Mouse (Mus musculus) erythroid progenitor cell, adult 5-6 weeks (primary cell): ENCODE measurements around the gene Gm21964. TPM values are rescaled to one million over a fixed set of nuclear protein-coding genes. Genes with fewer than 3 reads are reported as not detected.

Experiments
- ATAC-seq: replicated peaks from 2 replicates; pipeline ENCODE4 v1.8.0; 2016; ENCODE audit warnings: moderate number of reproducible peaks, mild to moderate bottlenecking, moderate TSS enrichment, inconsistent platforms; ENCODE audit not compliant: poor library complexity, low FRiP score, severe bottlenecking
- total RNA-seq, 2 experiments: library from RNA; stranded (forward) in 1 of 2; stranded (reverse) in 1 of 2; fragments of 150-400 nt in 1 of 2; fragments of 186-747, 209-891 nt in 1 of 2; gene quantifications; 2 replicates each; pipeline versions ENCODE4 v1.2.3 to v1.2.4; 2015 to 2017; ENCODE audit warnings: low replicate concordance in 2 of 2

The Gm21964 gene
- not detected in 2 replicates for total RNA-seq (2015; ENCODE audit: low replicate concordance)
- total RNA-seq (2017; ENCODE audit: low replicate concordance): not detected in 2 replicates

DNA sequence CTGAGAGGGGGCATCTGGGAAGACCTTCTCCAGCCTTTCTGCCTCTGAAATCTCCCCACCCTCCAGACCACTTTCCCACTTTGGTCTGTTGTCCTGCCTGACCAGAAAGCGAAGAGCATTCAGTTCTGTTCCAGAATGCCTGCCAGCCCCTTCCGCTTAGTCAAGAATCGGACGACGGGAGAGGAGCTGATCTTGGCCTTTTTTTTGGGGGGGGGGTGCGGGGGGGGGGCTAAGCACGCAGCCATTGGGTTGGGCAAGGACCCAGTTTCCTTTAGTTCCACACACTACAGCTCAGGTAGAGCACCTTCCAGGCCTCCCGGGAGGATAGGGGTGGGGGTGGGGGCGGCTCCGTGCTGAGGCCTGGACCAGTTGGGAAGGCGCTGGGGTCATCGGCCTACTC, at the start of gene Gm21964:
TSS of gene Gm21964 (plus strand) at position 301 of the 400 bp plus-strand sequence.
- no peak for ATAC-seq

- ATAC-seq: no peak
Observed at GRCm38 (mm10) chr8:110051208-110051607, 49.8 kb upstream of the Gm21964 start.

DNA sequence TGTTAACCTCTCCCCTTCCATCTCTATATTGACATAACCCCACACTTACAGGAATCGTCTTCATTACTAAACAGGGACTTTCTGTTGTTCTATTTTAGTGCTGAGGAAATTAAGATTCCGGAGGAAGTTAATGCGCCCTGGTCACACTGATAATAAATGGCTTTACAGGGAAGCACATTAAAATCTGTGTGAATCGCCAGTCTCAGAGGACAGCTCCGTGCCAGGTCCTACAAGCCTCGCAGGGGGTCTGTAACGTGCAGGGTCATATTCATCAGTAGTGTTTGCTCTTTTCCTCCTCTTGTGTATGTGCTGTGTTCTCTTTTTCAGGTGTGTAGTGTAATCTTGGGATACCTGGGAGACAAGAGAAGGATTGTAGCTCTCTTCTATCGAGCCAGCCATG, 42.8 kb upstream of the Gm21964 start:
- ATAC-seq: no peak

GRCm38 (mm10) chr8:110064161-110064560, 36.8 kb upstream of the Gm21964 start:
- no peak for ATAC-seq

GRCm38 (mm10) chr8:110064606-110065365, 36.2 kb upstream of the Gm21964 start:
- ATAC-seq: no peak

DNA sequence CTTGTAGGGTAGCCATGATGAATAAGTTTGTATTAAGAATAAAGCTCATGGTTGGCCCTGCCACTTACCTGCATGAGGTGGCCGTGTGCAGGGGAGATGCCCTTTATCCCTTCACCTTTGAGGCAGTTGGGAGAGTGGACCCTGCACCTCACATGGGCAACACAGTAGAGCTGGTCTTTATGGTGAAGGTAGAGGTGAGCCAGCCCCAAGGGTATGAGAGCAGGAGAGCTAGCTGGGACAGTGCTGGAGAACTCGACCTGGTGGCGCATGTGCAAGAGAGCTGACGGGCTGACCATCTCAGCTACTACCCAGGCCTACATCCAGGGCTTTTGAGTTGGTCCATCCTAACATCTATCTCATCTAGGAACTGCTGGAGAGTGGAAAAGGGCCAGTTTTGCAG, 35.3 kb upstream of the Gm21964 start:
- ATAC-seq: no peak

DNA sequence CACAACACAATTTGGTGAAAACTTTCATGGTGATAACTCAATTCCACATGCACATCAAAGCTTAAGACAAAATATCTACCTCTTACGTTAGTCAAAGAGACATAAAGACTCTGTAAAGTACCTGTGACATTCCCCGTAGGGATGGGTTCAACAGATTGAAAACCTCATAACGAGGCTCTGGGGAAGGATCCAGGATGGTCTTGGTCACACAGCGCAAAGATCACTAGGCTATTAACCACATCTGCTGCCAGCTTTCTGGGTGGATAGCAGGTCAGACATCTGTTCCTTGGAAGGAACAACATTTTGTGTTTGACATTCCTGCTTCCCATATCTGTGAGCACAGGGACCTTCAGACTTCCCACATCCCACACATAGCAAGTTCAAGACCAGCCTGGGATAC, 31.3 kb upstream of the Gm21964 start:
- ATAC-seq: no peak

DNA sequence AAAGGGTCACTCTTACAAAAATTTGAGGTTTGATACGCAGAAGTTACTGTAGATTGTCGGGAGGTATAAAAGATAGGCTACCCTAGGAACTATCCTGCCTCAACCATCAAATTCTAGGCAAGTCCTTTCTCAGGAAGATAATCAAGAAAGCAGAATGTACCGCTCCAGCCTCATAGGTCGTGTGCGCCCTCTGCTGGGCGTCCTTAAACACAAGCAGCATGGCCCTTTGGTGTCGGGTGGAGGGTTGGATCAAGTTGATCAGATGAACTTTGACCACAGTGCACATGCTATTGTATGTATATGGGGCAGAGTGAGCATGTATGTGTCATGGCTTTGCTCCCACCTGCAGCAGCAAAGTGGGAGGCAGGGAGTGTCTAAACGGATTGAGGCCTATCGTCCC, 29.4 kb upstream of the Gm21964 start:
- 0 out of 2 replicates have a peak, but pooled peaks have one; percentile 46 for ATAC-seq

DNA sequence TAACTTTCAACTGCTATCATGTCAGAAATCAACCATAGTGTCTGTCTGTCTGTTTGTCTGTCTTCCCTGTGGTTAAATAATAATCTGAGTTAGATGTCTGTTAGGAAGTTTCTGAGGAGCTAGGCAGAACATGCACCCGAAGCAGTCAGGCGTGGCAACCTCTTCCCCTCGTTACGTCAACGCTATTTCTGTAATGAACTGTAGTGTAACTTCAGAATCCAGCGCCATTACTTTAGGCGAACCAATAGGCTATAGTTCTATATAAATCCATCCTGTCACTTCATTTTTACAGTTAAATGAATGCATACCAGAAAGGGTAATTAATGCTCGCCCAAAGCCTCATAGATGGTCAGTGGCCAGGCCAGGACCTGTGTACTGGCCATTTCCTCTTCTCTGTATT, 26.5 kb upstream of the Gm21964 start:
- ATAC-seq: no peak

GRCm38 (mm10) chr8:110079282-110080221, 21.5 kb upstream of the Gm21964 start, which contains the start of gene Zfp612:
Gene Zfp612, plus strand, starts transcription at chr8:110079746.
- no peak for ATAC-seq

DNA sequence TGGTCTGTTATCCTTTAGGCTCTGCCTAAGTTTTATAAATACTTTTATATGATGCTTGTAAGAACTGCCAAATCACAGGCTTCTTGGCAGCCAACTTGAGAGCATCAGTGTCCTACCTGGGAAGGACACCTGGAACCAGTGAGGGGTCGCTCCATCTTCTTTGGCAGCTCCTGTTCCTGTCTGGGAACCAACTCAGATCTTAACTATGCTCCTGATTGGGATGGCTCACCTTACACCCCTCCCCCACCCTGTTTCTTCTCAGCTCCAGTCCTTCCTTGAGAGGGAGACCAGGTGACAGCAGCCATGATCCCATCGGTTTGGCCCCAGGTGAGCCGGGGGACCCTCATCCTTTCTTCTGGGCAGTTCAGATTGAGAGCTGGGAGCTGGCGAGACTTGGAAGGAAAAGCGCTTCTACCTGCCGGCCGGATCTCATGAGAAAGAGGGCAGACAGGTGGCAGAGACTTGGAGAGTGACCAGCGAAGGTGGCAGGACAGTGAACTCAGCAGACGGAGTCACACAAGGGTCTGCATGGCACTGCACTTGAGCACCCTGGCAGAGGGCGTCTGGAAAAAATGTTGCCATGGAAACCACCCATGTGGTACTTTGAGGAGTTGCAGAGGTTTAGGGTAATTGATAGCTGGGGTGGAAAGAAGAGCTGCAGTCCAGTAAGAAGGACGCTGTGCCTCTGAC, 18.4 kb upstream of the Gm21964 start:
- no peak for ATAC-seq

DNA sequence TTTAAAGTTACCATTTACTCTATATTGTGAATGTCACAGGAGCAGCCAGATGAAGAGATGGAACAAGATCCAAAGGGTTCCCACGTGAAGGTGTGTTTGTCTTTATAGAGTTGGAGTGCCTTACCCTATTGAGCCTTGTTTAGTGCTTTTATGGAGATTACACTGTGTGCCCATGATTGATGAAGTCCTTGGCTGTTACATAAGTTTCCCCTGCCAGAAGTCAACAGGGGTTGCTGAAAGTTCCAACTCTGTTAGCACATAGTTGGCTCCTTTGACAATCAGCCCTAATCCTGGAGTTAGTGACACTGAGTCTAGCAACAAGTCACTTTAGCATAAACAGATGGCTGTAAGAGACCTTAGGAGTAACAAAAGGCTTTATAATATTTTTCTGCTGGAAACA, 9.1 kb upstream of the Gm21964 start:
- ATAC-seq: no peak

DNA sequence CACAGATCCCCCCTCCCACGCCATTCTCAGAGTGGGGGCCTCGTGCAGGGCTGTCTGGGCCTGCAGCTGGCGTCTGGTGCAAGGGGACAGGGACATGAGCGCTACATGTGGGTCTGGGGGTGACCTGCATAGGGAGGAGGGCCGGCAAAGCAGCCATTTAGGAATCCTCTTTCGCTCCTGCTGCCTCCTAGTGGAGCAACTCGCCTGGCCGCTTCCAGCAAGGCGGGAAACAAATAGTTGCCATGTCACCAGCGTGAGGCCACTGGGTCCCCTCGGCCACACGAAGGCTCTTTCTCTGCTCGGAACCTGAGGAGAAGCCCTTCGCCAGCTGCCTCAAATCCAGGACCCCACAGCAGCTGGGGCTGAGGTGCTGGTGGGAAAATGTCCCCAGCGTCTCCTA, 669 bp downstream of the Gm21964 start:
- ATAC-seq: no peak

- ATAC-seq: no peak
Observed at GRCm38 (mm10) chr8:110102653-110103052, 1.6 kb downstream of the Gm21964 start, which contains the start of gene Gm17720. Gene Gm17720, minus strand, starts transcription at chr8:110102753.

DNA sequence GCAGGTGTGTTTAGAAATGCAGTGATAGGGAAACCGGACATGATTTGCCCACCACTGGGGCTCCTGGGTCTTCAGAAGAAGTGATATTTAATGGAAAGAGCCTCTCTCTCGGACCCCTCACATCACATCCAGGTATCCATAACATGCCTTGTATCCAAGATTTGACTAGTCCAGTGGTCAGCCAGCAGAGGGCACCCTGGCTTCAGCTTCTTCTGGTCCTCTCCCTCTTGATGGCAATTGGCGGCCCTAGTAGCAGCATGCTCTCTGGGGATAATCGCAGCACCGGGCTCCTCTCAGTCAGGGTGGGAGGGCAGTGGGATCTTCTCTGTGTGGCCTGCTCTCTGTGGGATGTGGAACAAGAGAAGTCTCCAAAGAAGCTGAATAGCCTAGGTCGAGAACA, 18.7 kb downstream of the Gm21964 start:
- ATAC-seq: no peak

GRCm38 (mm10) chr8:110130537-110130936, 29.5 kb downstream of the Gm21964 start:
- no peak for ATAC-seq

- ATAC-seq: no peak
Observed at GRCm38 (mm10) chr8:110134236-110134635, 33.2 kb downstream of the Gm21964 start.

DNA sequence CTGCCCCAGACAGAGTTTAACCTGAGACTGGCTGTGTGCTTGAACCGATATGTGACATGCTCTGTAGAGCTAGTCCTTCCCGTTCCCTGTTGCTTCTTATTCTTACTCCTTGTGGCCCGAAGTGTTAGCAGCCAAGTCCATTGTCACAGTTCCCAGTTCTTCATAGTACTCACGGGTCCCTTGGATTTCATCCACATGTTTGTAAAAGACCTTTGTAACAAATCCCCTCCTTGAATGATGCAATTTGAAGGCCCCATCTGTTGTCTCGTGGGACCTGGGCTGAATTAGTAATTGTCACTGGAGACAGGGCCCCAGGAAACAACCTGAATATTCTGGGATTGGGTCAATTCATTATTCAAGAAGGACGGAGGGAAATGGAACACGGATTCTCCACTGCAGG, 34.5 kb downstream of the Gm21964 start:
- ATAC-seq: no peak

- no peak for ATAC-seq
Observed at GRCm38 (mm10) chr8:110140156-110140555, 39.1 kb downstream of the Gm21964 start.

DNA sequence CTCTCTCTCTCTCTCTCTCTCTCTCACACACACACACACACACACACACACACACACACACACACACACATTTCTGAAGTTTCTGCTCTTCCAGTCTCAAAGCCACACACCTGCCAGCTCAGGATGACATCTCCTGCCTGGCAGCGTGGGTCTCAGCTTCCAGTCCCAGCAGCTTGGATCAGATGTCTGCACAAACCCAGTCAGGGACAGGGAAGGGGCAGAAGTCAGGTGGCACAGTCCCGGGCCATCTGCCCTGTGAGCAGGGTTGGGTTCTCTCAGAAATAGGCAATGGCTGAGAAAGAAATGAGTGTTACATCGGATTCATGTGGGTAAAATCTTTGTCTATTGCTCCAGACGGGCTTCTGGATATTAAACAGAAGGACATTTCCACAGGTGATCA, 39.8 kb downstream of the Gm21964 start:
- no peak for ATAC-seq
